Mouse (Mus musculus) cerebellum, postnatal 36 days (tissue): ENCODE measurements around the gene Vmn2r61.

ENCODE experiments used
- DNase-seq, 2 experiments: peaks; one replicate each; pipeline ENCODE4 v3.0.0; 2021 to 2022; ENCODE audit warnings: mixed read lengths in 2 of 2

The Vmn2r61 gene

GRCm38 (mm10) chr7:42259753-42260152 lies at the start of gene Vmn2r61:
Vmn2r61 (plus strand) TSS chr7:42260053.
- DNase-seq, result no peak
